Mouse (Mus musculus) liver, postnatal 0 days (tissue): ENCODE measurements around the gene Rapsn. TPM values are rescaled to one million over a fixed set of nuclear protein-coding genes. Genes with fewer than 3 reads are reported as not detected.
"Not testable (repeated sequence)": the region's sequence is repeated elsewhere in the genome, so short reads cannot be mapped to it uniquely, and the experiment has no call there.

ENCODE experiments used
- ATAC-seq: fragments of 200-750 bp; cut with Nextera tagmentation; 2 replicates; pipeline ENCODE4 v1.8.0; 2017; ENCODE audit warnings: mild to moderate bottlenecking, moderate library complexity
- DNase-seq: peaks from one replicate; pipeline ENCODE4 v3.0.0-alpha.2; 2016
- H3K27ac ChIP-seq: fragments of 300-500 bp; sonication (generic); 2 replicates; pipeline ENCODE4 v1.5.1; 2014; ENCODE audit warnings: antibody characterized with exemption, moderate library complexity, mild to moderate bottlenecking, low read depth
- H3K27me3 ChIP-seq: fragments of 300-500 bp; sonication (generic); 2 replicates; pipeline ENCODE4 v1.6.1; 2014; ENCODE audit warnings: low read length, control low read depth, mixed read lengths; ENCODE audit not compliant: insufficient read depth
- H3K36me3 ChIP-seq: fragments of 300-500 bp; sonication (generic); replicated peaks from 2 replicates; pipeline ENCODE4 v1.6.1; 2014; ENCODE audit warnings: mild to moderate bottlenecking, control low read depth, low read length, moderate library complexity, mixed read lengths; ENCODE audit not compliant: insufficient read depth
- H3K4me1 ChIP-seq: fragments of 300-500 bp; sonication (generic); 2 replicates; pipeline ENCODE4 v1.6.1; 2014; ENCODE audit warnings: antibody characterized with exemption, mild to moderate bottlenecking, control low read depth; ENCODE audit not compliant: insufficient read depth
- H3K4me2 ChIP-seq: fragments of 300-500 bp; sonication (generic); 2 replicates; pipeline ENCODE4 v1.6.1; 2014; ENCODE audit warnings: low read depth, mild to moderate bottlenecking, low read length, moderate library complexity, mixed read lengths
- H3K4me3 ChIP-seq: fragments of 300-500 bp; sonication (generic); 2 replicates; pipeline ENCODE4 v1.5.1; 2014; ENCODE audit warnings: low read depth, low read length
- H3K9ac ChIP-seq: fragments of 300-500 bp; sonication (generic); replicated peaks from 2 replicates; pipeline ENCODE4 v1.6.1; 2014; ENCODE audit warnings: mild to moderate bottlenecking, moderate library complexity
- H3K9me3 ChIP-seq: fragments of 300-500 bp; sonication (generic); 2 replicates; pipeline ENCODE4 v1.6.1; 2016; ENCODE audit warnings: mild to moderate bottlenecking, control low read depth, low read length, mixed read lengths
- CTCF ChIP-seq: sonication (generic); IDR thresholded peaks from 2 replicates; pipeline ENCODE4 v1.5.1; 2016; ENCODE audit warnings: antibody characterized with exemption, low read depth
- EP300 ChIP-seq: IDR thresholded peaks from 2 replicates; pipeline ENCODE4 v1.6.1; 2016; ENCODE audit warnings: antibody characterized with exemption, low read depth, mild to moderate bottlenecking
- WGBS: fragments of 180-500 bp; shearing (Covaris S2); extraction: QIAGEN DNeasy Blood & Tissue Kit; methylation state at CpG from one replicate; pipeline ENCODE4 v1.1.7; 2014; ENCODE audit not compliant: insufficient replicate concordance; 5-methylcytosine and 5-hydroxymethylcytosine counted together
- polyA plus RNA-seq: library from polyadenylated mRNA; unstranded; fragments of >200 nt; fragmentation: Nextera tagmentation; extraction: Ambion mirVana; gene quantifications from 2 replicates; pipeline ENCODE4 v1.2.1, GENCODE M21; 2015

Gene Rapsn
- polyA plus RNA-seq, 1 experiment from 2014 or later: 1.8 TPM

DNA sequence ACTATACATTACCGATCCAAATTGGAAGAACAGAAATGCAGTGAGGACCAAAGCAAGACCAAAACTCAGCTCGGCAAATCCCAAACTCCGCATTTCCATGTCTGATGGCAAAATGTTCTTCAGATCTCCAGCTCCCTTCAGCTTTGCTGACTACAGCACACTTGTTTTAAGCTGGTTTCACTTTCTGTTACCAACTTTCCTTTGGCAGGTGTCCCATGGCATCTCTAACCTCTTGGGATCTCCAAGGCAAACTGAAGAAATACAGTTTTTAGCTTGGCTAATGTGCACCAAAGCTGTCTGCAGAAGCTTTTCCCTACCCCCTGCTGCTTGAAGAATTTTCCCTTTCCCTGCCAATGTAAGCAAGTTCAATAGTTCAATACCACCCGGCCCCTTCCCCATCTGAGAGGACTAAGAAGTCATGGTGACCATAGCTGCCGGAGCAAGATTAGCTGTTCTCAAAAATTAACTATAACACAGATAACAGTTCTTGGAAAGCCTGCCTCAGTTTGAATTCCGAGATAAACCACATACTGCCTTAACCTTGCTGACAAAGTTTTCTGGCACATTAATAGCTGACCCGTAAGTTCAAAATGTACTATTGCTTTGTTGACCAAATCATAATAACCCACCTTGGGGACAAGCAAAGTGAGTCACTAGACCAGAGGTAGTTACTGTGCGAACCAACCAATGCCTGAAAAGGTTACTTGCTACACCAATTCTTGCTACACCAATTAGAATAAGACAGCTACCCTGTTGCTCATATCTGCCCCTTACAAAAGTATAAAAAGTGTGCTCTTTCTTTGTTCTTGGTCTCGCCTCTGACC, 7.8 kb upstream of the Rapsn start:
- H3K36me3 ChIP-seq: no peaks in the 10 kb centered on the region
- no peaks in the 10 kb centered on the region for H3K9me3 ChIP-seq
- H3K4me3 ChIP-seq: peak overlapping the region; percentile 41
- peak; percentile 71 for ATAC-seq
- DNase-seq: no peak
- 58% methylated on average over 9 of the region's 9 CpGs for WGBS
- peaks cover 20% of the 10 kb centered on the region for H3K4me1 ChIP-seq
- peak overlapping the region; percentile 72 for H3K27ac ChIP-seq
- H3K4me2 ChIP-seq: peak overlapping the region; percentile 63
- H3K27me3 ChIP-seq: no peaks in the 10 kb centered on the region
- TF ChIP-seq EP300: peak; percentile 91
- TF ChIP-seq CTCF: no peak
- peak overlapping the region; percentile 55 for H3K9ac ChIP-seq

DNA sequence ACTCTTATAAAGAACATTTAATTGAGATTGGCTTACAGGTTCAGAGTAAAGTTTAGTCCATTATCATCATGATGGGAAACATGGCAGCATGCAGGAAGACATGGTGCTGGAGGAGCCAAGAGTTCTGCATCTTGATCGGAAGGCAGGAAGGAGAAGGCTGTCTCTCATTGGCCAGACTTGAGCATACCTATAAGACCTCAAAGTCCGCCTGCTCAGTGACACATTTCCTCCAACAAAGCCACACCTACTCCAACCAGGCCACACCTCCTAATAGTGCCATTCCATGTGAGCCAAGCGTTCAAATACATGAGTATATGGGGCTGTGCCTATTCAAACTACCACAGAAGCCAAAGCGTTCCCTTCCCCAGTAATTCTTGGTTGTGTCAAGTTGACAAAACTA, 4.2 kb upstream of the Rapsn start:
- no peak for DNase-seq
- no peak overlapping the region for H3K9ac ChIP-seq
- H3K4me2 ChIP-seq: no peak overlapping the region
- H3K4me3 ChIP-seq: no peak overlapping the region
- WGBS: 80% methylated on average over 4 of the region's 4 CpGs
- H3K36me3 ChIP-seq: no peaks in the 10 kb centered on the region
- H3K9me3 ChIP-seq: no peaks in the 10 kb centered on the region
- H3K27me3 ChIP-seq: no peaks in the 10 kb centered on the region
- no peak for ATAC-seq
- H3K4me1 ChIP-seq: peaks cover 15% of the 10 kb centered on the region; the same call in 1 of the 2 replicates
- TF ChIP-seq EP300 (no peak), CTCF (no peak)
- H3K27ac ChIP-seq: no peak overlapping the region

DNA sequence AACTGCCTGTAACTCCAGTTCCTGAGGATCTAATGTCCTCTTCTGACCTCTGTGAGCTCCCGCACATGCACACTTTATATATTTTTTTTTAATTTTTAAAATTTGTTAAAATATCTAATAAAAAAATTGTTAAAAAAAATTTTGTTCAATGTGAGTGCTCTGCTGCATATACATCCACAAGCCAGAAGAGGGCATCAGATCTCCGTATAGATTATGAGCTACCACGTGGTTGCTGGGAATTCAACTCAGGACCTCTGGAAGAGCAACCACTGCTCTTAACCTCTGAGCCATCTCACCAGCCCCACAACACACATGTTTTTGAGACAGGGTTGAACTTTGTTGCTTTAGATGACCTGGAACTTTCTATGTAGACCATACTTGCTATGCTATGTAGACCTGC, 2.4 kb upstream of the Rapsn start:
- H3K27ac ChIP-seq: no peak overlapping the region
- WGBS: 14% methylated on average over 3 of the region's 3 CpGs
- no peak overlapping the region for H3K4me3 ChIP-seq
- DNase-seq (no peak), ATAC-seq (0 out of 2 replicates have a peak, but pooled peaks have one; percentile 22)
- H3K4me2 ChIP-seq: no peak overlapping the region
- H3K9ac ChIP-seq: no peak overlapping the region
- no peaks in the 10 kb centered on the region for H3K36me3 ChIP-seq
- TF ChIP-seq EP300 (no peak), CTCF (peak; percentile 55)
- H3K27me3 ChIP-seq: no peaks in the 10 kb centered on the region
- peaks cover 6% of the 10 kb centered on the region; the same call in 1 of the 2 replicates for H3K4me1 ChIP-seq
- no peaks in the 10 kb centered on the region for H3K9me3 ChIP-seq

DNA sequence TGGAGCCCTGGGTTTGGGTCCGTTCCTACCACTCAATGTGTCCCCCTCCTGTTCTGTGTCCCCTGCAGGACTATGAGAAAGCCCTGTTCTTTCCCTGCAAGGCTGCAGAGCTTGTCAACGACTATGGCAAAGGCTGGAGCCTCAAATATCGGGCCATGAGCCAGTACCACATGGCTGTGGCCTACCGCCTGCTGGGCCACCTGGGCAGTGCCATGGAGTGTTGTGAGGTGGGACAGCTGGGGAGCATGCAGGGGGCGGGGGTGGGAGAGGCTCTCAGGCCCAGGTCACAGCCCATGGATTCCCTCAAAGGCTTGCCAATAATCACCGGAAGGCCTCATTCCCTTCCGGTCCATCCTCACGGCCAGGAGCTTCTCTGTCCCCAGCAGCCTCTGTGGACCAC, 6.4 kb downstream of the Rapsn start:
- Histone ChIP-seq H3K36me3 (no peaks in the 10 kb centered on the region), H3K4me3 (no peak overlapping the region), H3K9me3 (no peaks in the 10 kb centered on the region), H3K9ac (no peak overlapping the region), H3K4me1 (peaks cover 3% of the 10 kb centered on the region; the same call in 1 of the 2 replicates), H3K4me2 (no peak overlapping the region), H3K27ac (no peak overlapping the region), H3K27me3 (no peaks in the 10 kb centered on the region)
- 78% methylated on average over 8 of the region's 8 CpGs for WGBS
- DNase-seq (no peak), ATAC-seq (no peak)
- no peak for TF ChIP-seq EP300

DNA sequence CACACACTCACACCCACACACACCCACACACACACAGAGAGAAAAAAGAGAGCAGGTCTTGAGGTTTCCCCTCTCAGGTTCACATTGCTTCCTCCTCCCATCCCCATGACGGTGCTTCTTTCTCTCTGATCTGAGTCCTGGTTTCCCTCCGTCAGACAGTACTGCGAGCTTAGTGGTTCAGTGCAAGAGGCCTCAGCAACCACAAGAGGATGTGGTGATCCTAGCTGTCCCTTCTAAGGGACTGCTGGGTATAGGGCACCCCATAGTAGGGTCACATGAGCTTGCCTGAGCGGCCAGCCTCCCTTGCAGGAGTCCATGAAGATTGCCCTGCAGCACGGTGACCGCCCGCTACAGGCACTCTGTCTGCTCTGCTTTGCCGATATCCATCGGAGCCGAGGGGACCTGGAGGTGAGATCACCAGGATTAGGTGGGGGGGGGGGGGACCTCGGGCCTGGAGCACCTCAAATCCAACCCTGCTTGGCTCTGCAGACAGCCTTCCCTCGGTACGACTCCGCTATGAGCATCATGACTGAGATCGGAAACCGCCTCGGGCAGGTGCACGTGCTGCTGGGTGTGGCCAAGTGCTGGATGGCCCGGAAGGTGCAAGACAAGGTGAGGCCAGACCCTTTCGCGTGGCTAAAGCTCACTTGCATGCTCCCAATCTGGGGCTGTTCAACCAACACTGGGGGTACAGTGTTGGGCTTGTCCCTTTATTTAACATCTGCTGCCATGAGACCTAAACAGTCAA, 7.4 kb downstream of the Rapsn start:
- TF ChIP-seq EP300 (no peak), CTCF (no peak)
- Histone ChIP-seq H3K27ac (no peak overlapping the region), H3K9ac (no peak overlapping the region), H3K9me3 (no peaks in the 10 kb centered on the region), H3K4me3 (no peak overlapping the region), H3K4me1 (peaks cover 3% of the 10 kb centered on the region; the same call in 1 of the 2 replicates), H3K36me3 (no peaks in the 10 kb centered on the region), H3K4me2 (peak overlapping the region; percentile 36), H3K27me3 (no peaks in the 10 kb centered on the region)
- 45% methylated on average over 21 of the region's 21 CpGs for WGBS
- DNase-seq: peak; percentile 37
- ATAC-seq: peak; percentile 76

DNA sequence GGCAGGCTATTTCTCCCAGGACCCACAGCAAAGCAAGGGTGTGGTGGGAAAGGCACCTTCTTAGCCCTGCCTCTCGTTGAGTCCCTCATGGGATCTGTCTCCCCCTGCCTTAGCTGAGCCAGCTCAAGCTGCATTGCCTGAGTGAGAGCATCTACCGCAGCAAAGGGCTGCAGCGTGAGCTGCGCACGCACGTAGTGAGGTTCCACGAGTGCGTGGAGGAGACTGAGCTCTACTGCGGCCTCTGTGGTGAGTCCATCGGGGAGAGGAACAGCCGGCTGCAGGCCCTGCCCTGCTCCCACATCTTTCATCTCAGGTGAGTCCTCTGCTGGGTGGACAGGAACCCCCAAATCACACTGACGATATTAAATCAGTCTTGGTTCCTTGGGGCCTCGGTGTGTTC, 9.3 kb downstream of the Rapsn start:
- Histone ChIP-seq H3K27ac (no peak overlapping the region), H3K4me1 (peaks cover 3% of the 10 kb centered on the region; the same call in 1 of the 2 replicates), H3K9ac (no peak overlapping the region), H3K9me3 (no peaks in the 10 kb centered on the region), H3K36me3 (no peaks in the 10 kb centered on the region), H3K27me3 (no peaks in the 10 kb centered on the region), H3K4me3 (no peak overlapping the region), H3K4me2 (no peak overlapping the region)
- WGBS: 84% methylated on average over 13 of the region's 13 CpGs
- TF ChIP-seq EP300 (no peak), CTCF (no peak)
- ATAC-seq (no peak), DNase-seq (no peak)

DNA sequence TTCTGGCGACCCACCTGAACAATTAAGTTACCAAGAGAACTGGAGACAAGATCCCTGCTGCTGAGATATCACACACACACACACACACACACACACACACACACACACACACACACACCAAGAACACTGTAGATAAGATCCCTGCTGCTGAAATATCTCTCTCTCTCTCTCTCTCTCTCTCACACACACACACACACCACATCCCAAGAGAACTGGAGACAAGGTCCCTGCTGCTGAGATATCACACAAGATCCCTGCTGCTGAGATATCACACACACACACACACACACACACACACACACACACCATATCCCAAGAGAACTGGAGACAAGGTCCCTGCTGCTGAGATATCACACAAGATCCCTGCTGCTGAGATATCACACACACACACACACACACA, 10.4 kb downstream of the Rapsn start:
- H3K4me2 ChIP-seq, DNase-seq, H3K9me3 ChIP-seq, ATAC-seq, H3K4me3 ChIP-seq, H3K9ac ChIP-seq, H3K36me3 ChIP-seq, H3K27ac ChIP-seq, H3K27me3 ChIP-seq, H3K4me1 ChIP-seq: not testable (repeated sequence)
- WGBS: 55% methylated on average over 1 of the region's 1 CpGs
